Mouse (Mus musculus): ENCODE data around the gene Mapkapk3.
"Not testable (repeated sequence)": the region's sequence is repeated elsewhere in the genome, so short reads cannot be mapped to it uniquely, and the experiment has no call there.

Gene Mapkapk3

DNA sequence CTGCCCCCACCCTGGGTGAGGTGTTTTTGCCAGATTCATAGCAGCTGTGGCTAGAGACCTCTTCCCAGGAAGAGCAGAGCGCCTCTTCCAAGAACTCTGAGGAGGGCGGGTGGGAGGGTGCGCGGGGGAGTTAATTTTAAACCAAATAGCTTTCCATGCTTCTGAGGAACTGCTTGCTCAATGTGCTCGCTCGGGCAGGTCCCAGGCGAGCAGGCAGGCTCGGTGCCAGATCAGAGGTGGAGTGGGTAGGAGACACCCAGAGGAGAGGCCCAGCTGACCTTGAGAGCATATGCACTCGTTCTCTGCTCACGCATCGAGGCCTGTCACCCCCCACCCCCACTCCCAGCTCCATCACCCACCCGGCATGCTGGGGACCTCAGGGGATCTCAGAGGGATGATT lies 18.2 kb upstream of the Mapkapk3 start:
- in situ Hi-C loops (cut with MboI) = no loop called here

DNA sequence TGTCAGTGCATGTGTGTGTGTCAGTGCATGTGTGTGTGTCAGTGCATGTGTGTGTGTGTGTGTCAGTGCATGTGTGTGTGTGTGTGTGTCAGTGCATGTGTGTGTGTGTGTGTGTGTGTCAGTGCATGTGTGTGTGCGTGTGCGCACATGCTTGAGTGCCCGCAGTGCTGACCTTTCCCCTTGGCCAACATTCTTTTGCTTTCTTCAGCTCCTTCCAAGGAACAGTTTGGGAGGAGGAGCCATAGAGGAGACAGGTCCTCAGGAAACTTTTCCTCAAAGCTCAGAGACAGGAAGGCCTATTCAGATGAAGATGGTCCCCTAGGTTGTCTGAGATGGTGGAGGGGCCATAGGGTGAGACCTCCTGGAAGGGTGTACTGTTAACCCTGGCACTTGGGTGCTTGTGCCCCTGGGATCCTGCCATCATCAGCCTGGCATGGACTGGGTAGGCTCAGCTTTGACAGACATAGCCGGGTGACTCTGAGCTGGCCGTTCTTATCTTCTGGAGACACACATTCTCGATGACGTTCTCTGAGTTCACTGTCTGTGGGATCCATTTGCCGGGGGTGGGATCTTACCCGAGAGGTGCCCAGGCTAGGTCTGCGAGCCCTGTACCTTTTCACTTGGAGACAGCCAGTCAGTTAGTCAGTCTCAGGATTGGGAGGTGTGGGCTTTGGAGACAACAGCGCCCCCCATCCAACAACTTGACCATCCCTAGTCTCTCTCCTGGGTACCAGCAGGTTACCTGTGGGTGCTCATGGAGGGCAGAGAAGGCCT lies 17.6 kb upstream of the Mapkapk3 start:
- in situ Hi-C loops (cut with MboI) = no loop called here

GRCm38 (mm10) chr9:107306673-107307072 lies 17.0 kb upstream of the Mapkapk3 start:
- in situ Hi-C loops (cut with MboI) = not testable (repeated sequence)

DNA sequence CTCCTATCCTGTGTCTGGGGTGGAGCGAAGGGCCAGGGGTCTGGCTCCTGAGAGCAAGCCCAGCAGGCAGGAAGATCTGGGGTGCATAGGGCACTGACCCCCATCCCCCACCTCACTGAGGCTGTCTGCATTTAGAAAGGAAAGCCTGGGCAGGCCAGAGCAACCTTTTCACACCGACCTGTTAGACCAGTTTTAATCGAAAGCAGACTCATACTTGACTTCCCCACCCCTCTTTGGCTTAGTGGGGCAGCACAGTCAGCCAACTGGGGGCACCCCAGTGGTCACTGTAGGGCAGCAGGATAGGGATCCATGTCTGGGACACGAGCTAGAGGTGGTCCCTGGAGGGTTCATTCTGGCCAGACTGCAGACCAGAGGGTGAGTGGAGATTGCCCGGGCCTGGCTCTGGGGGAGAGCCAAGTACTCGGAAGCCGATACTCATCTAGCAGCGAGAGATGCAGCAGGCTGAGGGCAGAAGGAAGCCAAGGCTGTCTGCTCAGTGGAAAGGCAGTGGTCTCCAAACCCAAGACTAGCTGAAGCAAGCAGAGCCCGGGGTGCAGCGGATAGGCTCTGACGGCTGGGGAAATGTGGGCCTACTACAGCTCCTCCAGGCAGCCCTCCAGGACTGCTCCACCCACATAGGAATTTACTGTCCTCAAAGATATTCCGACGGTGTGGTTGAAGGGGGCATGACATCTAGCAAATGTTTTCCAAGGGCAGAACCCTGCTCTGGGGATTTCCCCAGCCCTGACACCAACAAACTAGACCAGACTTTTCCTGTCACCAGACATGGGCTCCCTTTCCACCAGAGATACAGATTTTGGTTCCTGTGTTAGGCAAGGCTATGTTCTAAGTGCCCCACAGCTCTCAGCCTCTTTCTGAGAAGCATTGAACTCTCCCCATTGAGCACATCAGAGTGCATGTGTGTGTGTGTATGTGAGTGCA lies 16.2 kb upstream of the Mapkapk3 start:
- in situ Hi-C loops (cut with MboI) = no loop called here

DNA sequence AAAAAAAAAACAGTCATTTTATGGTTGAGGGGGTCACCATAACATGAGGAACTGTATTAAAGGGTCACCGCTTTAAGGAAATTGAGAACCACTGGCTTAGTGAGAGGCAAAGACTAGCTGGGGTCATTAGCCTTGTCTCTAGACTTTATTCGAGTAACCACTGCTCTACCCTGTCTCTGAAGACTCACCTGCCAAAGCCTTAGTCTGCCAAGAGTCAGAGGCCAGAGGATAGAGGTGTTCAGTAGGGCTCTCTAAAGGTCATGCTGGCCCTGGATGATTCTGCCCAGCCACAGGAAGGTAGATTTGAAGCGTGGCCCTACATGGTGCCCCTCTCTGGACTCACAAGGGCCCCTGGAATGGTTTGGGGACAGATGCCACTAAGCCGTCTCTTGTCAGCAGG lies 15.3 kb upstream of the Mapkapk3 start:
- in situ Hi-C loops (cut with MboI) = no loop called here

GRCm38 (mm10) chr9:107304383-107304782 lies 14.7 kb upstream of the Mapkapk3 start:
- in situ Hi-C loops (cut with MboI) = no loop called here

DNA sequence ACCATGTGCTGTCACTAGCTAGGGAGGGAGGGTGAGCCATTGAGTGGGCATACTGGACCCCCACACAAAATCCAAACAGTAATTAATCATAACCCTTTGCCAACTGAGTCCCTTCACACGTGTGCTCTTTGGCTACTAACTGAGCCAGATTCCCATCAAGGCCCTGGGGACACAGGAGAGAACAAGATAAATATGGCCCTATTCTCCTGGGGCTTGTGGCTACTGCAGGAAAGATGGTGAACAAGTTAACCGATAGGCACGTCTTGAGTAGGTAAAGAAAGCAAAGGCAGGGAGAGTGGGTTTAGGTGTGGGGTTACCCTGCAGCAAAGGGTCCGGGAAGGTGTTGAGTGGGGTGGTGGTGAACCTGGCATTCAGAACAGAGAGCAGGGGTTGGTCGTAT lies 14.2 kb upstream of the Mapkapk3 start:
- in situ Hi-C loops (cut with MboI) = no loop called here

DNA sequence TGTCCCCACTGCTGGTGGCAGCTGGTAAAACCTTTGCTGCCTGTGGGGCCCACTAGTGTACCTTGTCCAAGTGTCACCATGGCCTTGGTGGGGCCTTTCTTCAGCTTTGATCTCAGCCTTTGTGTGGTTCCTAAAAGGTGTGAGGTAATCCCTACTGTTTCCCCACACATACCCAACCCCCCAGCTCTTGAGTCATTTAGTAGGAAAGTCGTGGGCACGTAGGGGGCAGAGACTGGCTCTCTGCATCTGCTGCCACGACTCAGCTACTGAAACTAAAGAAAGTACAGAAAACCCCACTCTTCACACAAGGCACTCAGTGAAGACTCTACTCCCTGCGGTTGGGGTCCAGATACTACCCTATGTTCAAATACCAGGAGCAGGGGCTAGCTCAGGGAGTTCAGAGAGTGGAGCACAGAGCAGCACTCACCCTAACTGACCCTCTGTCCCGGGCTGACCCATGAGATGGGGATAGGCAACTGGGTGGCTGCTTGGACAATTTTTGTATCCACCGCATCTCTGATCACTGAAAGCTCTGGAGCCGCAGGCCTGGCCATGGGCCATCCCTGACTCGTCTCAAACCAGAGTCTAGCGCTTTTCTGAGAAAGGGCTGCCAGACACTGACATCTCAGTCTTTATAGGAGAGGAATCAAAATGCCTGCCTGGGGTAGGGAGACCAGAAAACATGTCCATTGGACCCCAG lies 13.6 kb upstream of the Mapkapk3 start:
- in situ Hi-C loops (cut with MboI) = no loop called here

- in situ Hi-C loops (cut with MboI) = no loop called here
Observed at GRCm38 (mm10) chr9:107302592-107302991, 12.9 kb upstream of the Mapkapk3 start.

DNA sequence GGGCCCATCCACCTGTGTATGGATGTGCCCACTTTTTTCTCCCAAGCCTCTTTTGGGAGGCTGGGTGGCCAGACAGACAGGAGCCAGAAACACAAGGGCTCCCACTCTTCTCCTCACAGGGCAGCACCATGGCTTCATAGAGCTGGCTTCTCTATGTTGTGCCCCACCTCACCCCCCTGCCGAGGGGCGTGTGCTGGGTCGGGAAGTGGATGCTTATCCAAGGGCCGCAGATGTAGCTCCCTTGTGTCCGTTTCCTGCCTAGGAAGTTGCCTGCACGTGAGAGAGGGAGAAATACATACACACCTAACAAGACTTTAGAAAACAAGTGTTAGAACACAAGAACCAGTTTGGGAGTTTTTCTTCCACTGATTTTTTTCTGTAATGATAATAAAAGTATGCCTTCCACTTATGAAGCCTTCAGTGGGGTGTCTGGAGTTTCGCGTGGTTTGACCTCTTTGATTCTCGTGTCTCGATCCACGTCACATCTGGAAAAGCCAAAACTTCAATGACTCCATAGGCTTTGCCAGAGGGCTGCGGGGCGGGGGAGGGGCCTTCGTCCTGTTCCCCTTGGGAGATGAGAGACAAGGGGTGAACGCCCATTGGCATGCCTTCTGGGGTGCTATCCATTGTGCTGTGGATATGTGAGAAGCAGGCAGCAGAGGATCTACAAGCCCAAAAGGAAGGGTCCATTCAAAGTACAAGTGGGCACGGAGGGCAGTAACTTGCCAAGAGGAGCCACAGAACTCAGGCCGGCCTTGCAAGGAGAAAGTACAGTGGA lies 12.1 kb upstream of the Mapkapk3 start:
- in situ Hi-C loops (cut with MboI) = no loop called here

GRCm38 (mm10) chr9:107300224-107300973 lies 10.7 kb upstream of the Mapkapk3 start:
- in situ Hi-C loops (cut with MboI) = no loop called here

GRCm38 (mm10) chr9:107299783-107300182 lies 10.1 kb upstream of the Mapkapk3 start:
- in situ Hi-C loops (cut with MboI) = loop anchor here (5.0 to 25.0 kb wide), 3 partner anchors 33 to 612 kb away; partner anchors contain the start of gene Tex264

DNA sequence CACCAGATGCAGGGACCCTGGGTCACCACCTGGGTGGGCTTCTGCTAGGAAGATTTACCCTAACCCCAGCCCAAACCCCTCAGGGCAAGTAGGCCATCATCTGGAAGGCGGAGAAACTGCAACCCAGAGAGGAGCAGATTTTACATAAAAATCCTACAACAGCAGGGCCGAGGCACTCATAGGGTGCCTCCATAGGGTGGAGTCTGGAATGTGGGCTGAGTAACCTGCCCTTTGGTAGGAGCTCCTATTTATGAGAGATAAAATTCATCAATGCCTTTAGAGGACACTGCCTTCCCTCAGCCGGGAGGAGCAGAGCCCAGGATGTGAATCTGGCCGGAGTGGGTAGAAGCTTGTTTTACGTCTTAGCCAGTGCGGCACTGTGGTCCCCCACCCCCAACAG lies 9.2 kb upstream of the Mapkapk3 start:
- in situ Hi-C loops (cut with MboI) = loop anchor here (5.0 to 25.0 kb wide), 3 partner anchors 33 to 612 kb away; partner anchors contain the start of gene Tex264

- in situ Hi-C loops (cut with MboI) = loop anchor here (5.0 to 25.0 kb wide), 3 partner anchors 34 to 611 kb away; partner anchors contain the start of gene Tex264
Observed at GRCm38 (mm10) chr9:107298059-107298780, 8.5 kb upstream of the Mapkapk3 start.

DNA sequence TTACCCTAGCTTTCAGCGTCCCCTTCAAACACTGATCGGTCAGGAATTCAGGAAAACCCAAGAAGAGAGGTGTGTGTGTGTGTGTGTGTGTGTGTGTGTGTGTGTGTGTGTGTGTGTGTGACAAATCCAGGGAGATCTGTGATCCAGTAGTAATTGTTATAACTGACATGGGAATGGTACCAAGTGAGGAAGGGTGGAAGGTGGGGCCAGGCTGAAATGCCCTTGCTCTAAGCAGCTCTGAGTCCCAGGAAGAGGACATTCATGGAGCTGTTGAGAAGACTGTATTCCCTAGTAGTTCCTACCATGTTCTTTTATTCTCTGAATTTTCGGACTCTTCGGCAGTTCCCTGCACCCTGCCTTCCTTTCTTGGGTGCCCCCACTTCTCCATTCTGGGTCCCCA lies 8.0 kb upstream of the Mapkapk3 start:
- in situ Hi-C loops (cut with MboI) = loop anchor here (5.0 to 25.0 kb wide), 3 partner anchors 35 to 610 kb away; partner anchors contain the start of gene Tex264

GRCm38 (mm10) chr9:107297059-107297458 lies 7.4 kb upstream of the Mapkapk3 start:
- in situ Hi-C loops (cut with MboI) = loop anchor here (5.0 to 25.0 kb wide), 3 partner anchors 35 to 610 kb away; partner anchors contain the start of gene Tex264

DNA sequence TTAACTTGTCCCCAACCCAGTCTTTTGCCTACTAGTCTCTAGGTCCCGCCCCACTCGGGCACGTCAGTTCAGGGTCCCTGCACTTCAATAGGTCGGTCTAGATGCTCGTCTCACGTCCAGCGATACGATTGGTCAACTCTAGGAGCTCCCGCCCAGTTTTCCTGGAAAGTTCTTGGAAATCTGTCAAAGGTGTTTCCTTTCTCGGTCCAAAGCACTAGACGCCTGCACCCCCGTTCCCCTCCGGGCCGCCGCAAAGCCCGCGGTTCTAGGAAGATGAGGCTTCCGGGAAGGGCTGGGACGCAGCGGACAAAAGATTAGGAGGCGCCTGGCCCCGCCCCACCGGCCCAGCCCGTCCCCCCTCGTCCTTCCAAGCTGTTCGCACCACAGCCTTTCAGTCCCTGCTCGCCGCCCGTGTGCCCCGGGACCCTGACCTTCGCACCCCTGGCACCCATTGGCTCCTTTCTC lies 6.9 kb upstream of the Mapkapk3 start:
- in situ Hi-C loops (cut with MboI) = loop anchor here (5.0 to 25.0 kb wide), 3 partner anchors 36 to 609 kb away; partner anchors contain the start of gene Tex264

- in situ Hi-C loops (cut with MboI) = loop anchor here (5.0 to 25.0 kb wide), 3 partner anchors 36 to 609 kb away; partner anchors contain the start of gene Tex264
Observed at GRCm38 (mm10) chr9:107296041-107296440, 6.4 kb upstream of the Mapkapk3 start.

DNA sequence AAGGTAGTCTGAATTCAATTTTAAA lies 6.2 kb upstream of the Mapkapk3 start, which contains the start of gene Cish:
TSS of gene Cish (plus strand) at position 11 of the 25 bp plus-strand sequence.
- in situ Hi-C loops (cut with MboI) = loop anchor here (5.0 to 25.0 kb wide), 3 partner anchors 36 to 609 kb away; partner anchors contain the start of gene Tex264

- in situ Hi-C loops (cut with MboI) = loop anchor here (5.0 to 25.0 kb wide), 3 partner anchors 37 to 608 kb away; partner anchors contain the start of gene Tex264
Observed at GRCm38 (mm10) chr9:107295616-107296015, 5.9 kb upstream of the Mapkapk3 start.

All from mature B cell (primary cell).